Mouse (Mus musculus): Measurements from ENCODE around the gene Trim14. TPM values are rescaled to one million over a fixed set of nuclear protein-coding genes. Genes with fewer than 3 reads are reported as not detected.

The Trim14 gene
- polyA plus RNA-seq, 1 experiment from 2014 or later, result 0.78 TPM

GRCm38 (mm10) chr4:46505361-46506057 is 30.4 kb downstream of the Trim14 start:
- Histone ChIP-seq H3K27me3 (ENCODE audit: low read depth, poor library complexity, severe bottlenecking) (peaks cover 34% of the 10 kb centered on the region), H3K9me3 (replicated peaks) (no peaks in the 10 kb centered on the region), H3K4me1 (peaks cover 12% of the 10 kb centered on the region), H3K4me3 (no peak overlapping the region), H3K36me3 (peaks cover 42% of the 10 kb centered on the region), H3K27ac (no peak overlapping the region)
- no peak for DNase-seq (ENCODE audit: low spot score)
- 76% methylated on average over 8 of the region's 8 CpGs for WGBS

GRCm38 (mm10) chr4:46503881-46504280 is 32.1 kb downstream of the Trim14 start:
- no peak overlapping the region for H3K27ac ChIP-seq
- peaks cover 57% of the 10 kb centered on the region for H3K36me3 ChIP-seq
- no peak for DNase-seq (ENCODE audit: low spot score)
- 88% methylated on average over 3 of the region's 3 CpGs for WGBS
- peaks cover 9% of the 10 kb centered on the region for H3K4me1 ChIP-seq
- no peaks in the 10 kb centered on the region for H3K9me3 ChIP-seq (replicated peaks)
- peaks cover 34% of the 10 kb centered on the region for H3K27me3 ChIP-seq (ENCODE audit: low read depth, poor library complexity, severe bottlenecking)
- no peak overlapping the region for H3K4me3 ChIP-seq

- Histone ChIP-seq H3K4me3 (no peak overlapping the region), H3K4me1 (peaks cover 9% of the 10 kb centered on the region), H3K27me3 (ENCODE audit: low read depth, poor library complexity, severe bottlenecking) (peaks cover 34% of the 10 kb centered on the region), H3K27ac (no peak overlapping the region), H3K9me3 (replicated peaks) (no peaks in the 10 kb centered on the region), H3K36me3 (peaks cover 60% of the 10 kb centered on the region)
- DNase-seq (ENCODE audit: low spot score), result no peak
- 85% methylated on average over 16 of the region's 16 CpGs for WGBS
These were observed 33.1 kb downstream of the Trim14 start for GRCm38 (mm10) chr4:46502606-46503502.

- Histone ChIP-seq H3K36me3 (peaks cover 83% of the 10 kb centered on the region), H3K9me3 (replicated peaks) (no peaks in the 10 kb centered on the region), H3K4me3 (no peak overlapping the region), H3K27me3 (ENCODE audit: low read depth, poor library complexity, severe bottlenecking) (0 out of 2 replicates have a peak, but pooled peaks cover under 1% of the 10 kb centered on the region), H3K4me1 (no peaks in the 10 kb centered on the region), H3K27ac (no peak overlapping the region)
- WGBS, result 22% methylated on average over 4 of the region's 4 CpGs
- DNase-seq (ENCODE audit: low spot score), result peak; percentile 57
These were observed 37.0 kb downstream of the Trim14 start for GRCm38 (mm10) chr4:46498976-46499375.

- DNase-seq (ENCODE audit: low spot score), result no peak
- Histone ChIP-seq H3K4me3 (no peak overlapping the region), H3K4me1 (no peaks in the 10 kb centered on the region), H3K27me3 (ENCODE audit: low read depth, poor library complexity, severe bottlenecking) (no peaks in the 10 kb centered on the region), H3K27ac (no peak overlapping the region), H3K36me3 (peaks cover 83% of the 10 kb centered on the region), H3K9me3 (replicated peaks) (no peaks in the 10 kb centered on the region)
- WGBS, result 75% methylated on average over 3 of the region's 3 CpGs
These were observed 37.4 kb downstream of the Trim14 start for GRCm38 (mm10) chr4:46498511-46498910.

- Histone ChIP-seq H3K36me3 (peaks cover 84% of the 10 kb centered on the region), H3K27me3 (ENCODE audit: low read depth, poor library complexity, severe bottlenecking) (no peaks in the 10 kb centered on the region), H3K27ac (no peak overlapping the region), H3K9me3 (replicated peaks) (no peaks in the 10 kb centered on the region), H3K4me3 (no peak overlapping the region), H3K4me1 (no peaks in the 10 kb centered on the region)
- WGBS, result 46% methylated on average over 4 of the region's 4 CpGs
- peak; percentile 68 for DNase-seq (ENCODE audit: low spot score)
These were observed 38.6 kb downstream of the Trim14 start for GRCm38 (mm10) chr4:46497286-46497892.

- peaks cover 5% of the 10 kb centered on the region; the same call in 1 of the 2 replicates for H3K4me1 ChIP-seq
- H3K9me3 ChIP-seq (replicated peaks), result no peaks in the 10 kb centered on the region
- no peak overlapping the region for H3K27ac ChIP-seq
- no peak for DNase-seq (ENCODE audit: low spot score)
- WGBS, result 88% methylated on average over 12 of the region's 12 CpGs
- no peak overlapping the region for H3K4me3 ChIP-seq
- no peaks in the 10 kb centered on the region for H3K27me3 ChIP-seq (ENCODE audit: low read depth, poor library complexity, severe bottlenecking)
- H3K36me3 ChIP-seq, result peaks cover 76% of the 10 kb centered on the region
These were observed 40.4 kb downstream of the Trim14 start for GRCm38 (mm10) chr4:46495543-46495942.

GRCm38 (mm10) chr4:46493071-46493470 is 42.9 kb downstream of the Trim14 start:
- no peak overlapping the region for H3K27ac ChIP-seq
- H3K27me3 ChIP-seq (ENCODE audit: low read depth, poor library complexity, severe bottlenecking), result no peaks in the 10 kb centered on the region
- H3K9me3 ChIP-seq (replicated peaks), result no peaks in the 10 kb centered on the region
- H3K4me1 ChIP-seq, result peaks cover 13% of the 10 kb centered on the region
- no peak overlapping the region for H3K4me3 ChIP-seq
- no peak for DNase-seq (ENCODE audit: low spot score)
- 94% methylated on average over 6 of the region's 6 CpGs for WGBS
- peaks cover 59% of the 10 kb centered on the region for H3K36me3 ChIP-seq

GRCm38 (mm10) chr4:46489028-46489925 is 46.7 kb downstream of the Trim14 start, which contains the start of gene Nans:
TSS of gene Nans (plus strand) at chr4:46489248.
- H3K9me3 ChIP-seq (replicated peaks), result no peaks in the 10 kb centered on the region
- H3K27me3 ChIP-seq (ENCODE audit: low read depth, poor library complexity, severe bottlenecking), result no peaks in the 10 kb centered on the region
- peak; percentile 95 for DNase-seq (ENCODE audit: low spot score)
- peaks cover 22% of the 10 kb centered on the region for H3K4me1 ChIP-seq
- peak within 1 kb of the TSS; percentile 91 for H3K27ac ChIP-seq
- H3K36me3 ChIP-seq, result peaks cover 31% of the 10 kb centered on the region
- peak within 1 kb of the TSS; percentile 88 for H3K4me3 ChIP-seq
- 1% methylated on average over 58 of the region's 58 CpGs for WGBS

- no peaks in the 10 kb centered on the region for H3K9me3 ChIP-seq (replicated peaks)
- DNase-seq (ENCODE audit: low spot score), result no peak
- H3K4me1 ChIP-seq, result peaks cover 22% of the 10 kb centered on the region
- 95% methylated on average over 5 of the region's 5 CpGs for WGBS
- H3K27ac ChIP-seq, result no peak overlapping the region
- no peaks in the 10 kb centered on the region for H3K27me3 ChIP-seq (ENCODE audit: low read depth, poor library complexity, severe bottlenecking)
- peaks cover 11% of the 10 kb centered on the region for H3K36me3 ChIP-seq
- no peak overlapping the region for H3K4me3 ChIP-seq
These were observed 48.6 kb downstream of the Trim14 start for GRCm38 (mm10) chr4:46487348-46487747.

- Histone ChIP-seq H3K36me3 (0 out of 2 replicates have a peak, but pooled peaks cover 2% of the 10 kb centered on the region), H3K4me1 (peaks cover 17% of the 10 kb centered on the region), H3K4me3 (no peak overlapping the region), H3K9me3 (replicated peaks) (no peaks in the 10 kb centered on the region), H3K27me3 (ENCODE audit: low read depth, poor library complexity, severe bottlenecking) (no peaks in the 10 kb centered on the region), H3K27ac (no peak overlapping the region; the same call in 1 of the 2 replicates)
- DNase-seq (ENCODE audit: low spot score), result peak; percentile 42
- 47% methylated on average over 14 of the region's 14 CpGs for WGBS
These were observed 50.1 kb downstream of the Trim14 start for GRCm38 (mm10) chr4:46485696-46486417.

All from limb, embryonic 10.5 days (tissue).